Comparison of ENCODE assay signal across 8 mouse cellular contexts in the genomic region with DNA sequence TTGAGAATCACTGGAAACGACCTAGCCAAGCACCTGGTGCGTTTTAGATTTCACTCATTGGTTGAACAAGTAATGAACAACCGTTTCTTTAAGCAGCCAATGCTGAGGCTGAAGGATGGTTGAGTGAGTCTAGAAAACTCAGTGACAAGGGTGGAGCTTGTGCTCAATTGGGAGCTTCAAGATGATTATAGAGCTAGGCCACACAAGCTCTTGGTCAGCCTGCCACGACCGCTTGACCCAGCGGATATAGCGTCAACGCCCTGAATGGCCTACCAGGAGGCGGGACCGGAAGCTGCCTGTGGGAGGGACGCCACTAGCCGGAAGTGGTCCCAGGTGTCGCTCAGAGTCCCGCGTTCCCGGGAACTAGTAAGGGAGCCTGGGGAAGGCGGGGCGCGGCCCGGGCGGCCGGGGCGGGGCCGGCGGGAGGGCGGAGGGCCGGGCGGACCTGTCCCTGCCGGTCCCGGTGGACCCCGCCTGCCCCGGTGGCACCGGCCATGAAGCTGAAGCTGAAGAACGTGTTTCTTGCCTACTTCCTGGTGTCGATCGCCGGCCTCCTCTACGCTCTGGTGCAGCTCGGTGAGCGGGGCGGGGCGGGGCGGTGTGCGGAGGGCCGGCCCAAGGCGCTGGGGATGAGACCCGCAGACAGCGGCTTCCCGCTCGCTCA. TPM values are rescaled to one million over a fixed set of nuclear protein-coding genes. Genes with fewer than 3 reads are reported as not detected.
DNase-seq lines count a peak whose midpoint lies in the region; ATAC-seq lines count a peak whose summit lies in the region.

A gene (plus strand): TSS at position 302 of the 664 bp plus-strand sequence.

- ATAC-seq in embryonic facial prominence, embryonic 12.5 days (ENCODE audit: insufficient number of reproducible peaks, insufficient read depth, low FRiP score, low TSS enrichment): peak; percentile 95
- ATAC-seq in midbrain, embryonic 11.5 days (ENCODE audit: low FRiP score): peak; percentile 99

- 3% methylated on average over 50 of the region's 50 CpGs for WGBS in embryonic facial prominence, embryonic 12.5 days
- WGBS in midbrain, embryonic 11.5 days: 4% methylated on average over 40 of the region's 50 CpGs

- peak within 1 kb of the TSS; percentile 76 for H3K9ac ChIP-seq in embryonic facial prominence, embryonic 12.5 days
- H3K9ac ChIP-seq in midbrain, embryonic 11.5 days (ENCODE audit: low read length): peak within 1 kb of the TSS; percentile 73

- H3K27me3 ChIP-seq in embryonic facial prominence, embryonic 12.5 days: no peaks in the 10 kb centered on the region
- no peaks in the 10 kb centered on the region for H3K27me3 ChIP-seq in midbrain, embryonic 11.5 days (ENCODE audit: control insufficient read depth, insufficient read depth, low read length)

- H3K9me3 ChIP-seq in embryonic facial prominence, embryonic 12.5 days: no peaks in the 10 kb centered on the region
- no peaks in the 10 kb centered on the region for H3K9me3 ChIP-seq in midbrain, embryonic 11.5 days (ENCODE audit: control insufficient read depth, low read length)

- peaks cover 9% of the 10 kb centered on the region for H3K4me1 ChIP-seq in embryonic facial prominence, embryonic 12.5 days
- H3K4me1 ChIP-seq in midbrain, embryonic 11.5 days (ENCODE audit: control insufficient read depth, insufficient read depth, low read length): peaks cover 14% of the 10 kb centered on the region

- peaks cover 24% of the 10 kb centered on the region for H3K36me3 ChIP-seq in embryonic facial prominence, embryonic 12.5 days
- peaks cover 12% of the 10 kb centered on the region for H3K36me3 ChIP-seq in midbrain, embryonic 11.5 days (ENCODE audit: control insufficient read depth, insufficient read depth, low read length)

- peak; percentile 98 for DNase-seq in adrenal gland, postnatal 36 days
- peak; percentile 100 for DNase-seq in heart, adult 11 months
- peak; percentile 97 for DNase-seq in kidney, adult 11 months
- DNase-seq in left cerebral cortex, postnatal 4 days: peak; percentile 94
- peak; percentile 99 for DNase-seq in midbrain, embryonic 11.5 days (ENCODE audit: low spot score, missing footprints)
- DNase-seq in right cerebral cortex, postnatal 4 days: peak; percentile 86
- DNase-seq in yolk sac, embryonic 10.5 days (ENCODE audit: low spot score): peak; percentile 97

- H3K4me2 ChIP-seq in embryonic facial prominence, embryonic 12.5 days (replicated peaks): peak within 1 kb of the TSS; percentile 82
- H3K4me2 ChIP-seq in midbrain, embryonic 11.5 days: peak within 1 kb of the TSS; percentile 70

- peak within 1 kb of the TSS; percentile 89 for H3K27ac ChIP-seq in embryonic facial prominence, embryonic 12.5 days
- H3K27ac ChIP-seq in midbrain, embryonic 11.5 days (ENCODE audit: low read depth, low read length): peak within 1 kb of the TSS; percentile 60

- peak within 1 kb of the TSS; percentile 72 for H3K4me3 ChIP-seq in embryonic facial prominence, embryonic 12.5 days
- H3K4me3 ChIP-seq in midbrain, embryonic 11.5 days (ENCODE audit: low read depth, low read length): peak within 1 kb of the TSS; percentile 77

- intact Hi-C loops in left cerebral cortex, postnatal 4 days (cut with DNase I): no loop called here

RNA-seq across cellular contexts. Expression of the gene that starts here (rescaled TPM):
- 10 to 100 TPM; 56.3 to 66.1 TPM for total RNA-seq in adrenal gland, postnatal 36 days (2021)
- 54.6 and 58.5 TPM in 2 replicates for polyA plus RNA-seq in embryonic facial prominence, embryonic 12.5 days (2016; fragmentation: Nextera tagmentation; extraction: Ambion mirVana)
- 100 to 1,000 TPM; 109 to 115 TPM for total RNA-seq in left cerebral cortex, postnatal 4 days (2021)
- 42.1 and 46.0 TPM in 2 replicates for polyA plus RNA-seq in midbrain, embryonic 11.5 days (2014; fragmentation: Nextera tagmentation; extraction: Ambion mirVana)

Comparison
In these comparisons a context has a peak if more than half of its experiments do, and no peak if none do; other contexts are left out.
1. Peak in every context shown above with its lines: DNase-seq, ATAC-seq, H3K4me3 ChIP-seq and H3K27ac ChIP-seq.